Mouse (Mus musculus): Measurements from ENCODE around the gene Tchp. TPM values are rescaled to one million over a fixed set of nuclear protein-coding genes. Genes with fewer than 3 reads are reported as not detected.
A peak's percentile ranks its signal among the peaks of the same experiment; 100 is the strongest.

The Tchp gene
- total and polyA plus RNA-seq, 2 experiments from 2014 or later = 0.50 to 4.4 TPM

- no peak for DNase-seq (ENCODE audit: low spot score)
- no peaks in the 10 kb centered on the region for H3K4me1 ChIP-seq (ENCODE audit: control insufficient read depth, insufficient read depth)
- no peaks in the 10 kb centered on the region for H3K9me3 ChIP-seq (replicated peaks; ENCODE audit: control insufficient read depth, low read length)
- H3K27ac ChIP-seq (ENCODE audit: low read depth) = no peak overlapping the region
- no peak overlapping the region for H3K4me2 ChIP-seq (ENCODE audit: low read depth, low read length)
- ATAC-seq (ENCODE audit: insufficient read depth, low read depth) = no peak
- peaks cover 7% of the 10 kb centered on the region; the same call in 1 of the 2 replicates for H3K36me3 ChIP-seq (replicated peaks; ENCODE audit: control insufficient read depth, insufficient read depth, low read length)
- H3K27me3 ChIP-seq (ENCODE audit: control insufficient read depth, insufficient read depth, low read length) = no peaks in the 10 kb centered on the region
- TF ChIP-seq EP300 (IDR thresholded peaks at IDR 0.05; ENCODE audit: low read depth) (no peak), CTCF (IDR thresholded peaks at IDR 0.05; ENCODE audit: low read depth) (no peak)
- WGBS = 76% methylated on average over 17 of the region's 17 CpGs
- H3K4me3 ChIP-seq (ENCODE audit: low read depth, low read length) = no peak overlapping the region
- no peak overlapping the region for H3K9ac ChIP-seq (replicated peaks; ENCODE audit: low read depth, low read length)
These were observed 27.5 kb upstream of the Tchp start for GRCm38 (mm10) chr5:114679841-114680591.

GRCm38 (mm10) chr5:114680676-114681285, 26.8 kb upstream of the Tchp start:
- Histone ChIP-seq H3K4me2 (ENCODE audit: low read depth, low read length) (no peak overlapping the region), H3K9me3 (replicated peaks; ENCODE audit: control insufficient read depth, low read length) (no peaks in the 10 kb centered on the region), H3K9ac (replicated peaks; ENCODE audit: low read depth, low read length) (no peak overlapping the region), H3K4me3 (ENCODE audit: low read depth, low read length) (no peak overlapping the region), H3K4me1 (ENCODE audit: control insufficient read depth, insufficient read depth) (no peaks in the 10 kb centered on the region), H3K36me3 (replicated peaks; ENCODE audit: control insufficient read depth, insufficient read depth, low read length) (peaks cover 7% of the 10 kb centered on the region; the same call in 1 of the 2 replicates), H3K27me3 (ENCODE audit: control insufficient read depth, insufficient read depth, low read length) (no peaks in the 10 kb centered on the region), H3K27ac (ENCODE audit: low read depth) (no peak overlapping the region; the same call in 1 of the 2 replicates)
- ATAC-seq (ENCODE audit: insufficient read depth, low read depth) = no peak
- 65% methylated on average over 19 of the region's 19 CpGs for WGBS
- TF ChIP-seq CTCF (IDR thresholded peaks at IDR 0.05; ENCODE audit: low read depth) (no peak), EP300 (IDR thresholded peaks at IDR 0.05; ENCODE audit: low read depth) (no peak)
- DNase-seq (ENCODE audit: low spot score) = peak; percentile 18

GRCm38 (mm10) chr5:114681717-114682116, 25.8 kb upstream of the Tchp start:
- Histone ChIP-seq H3K36me3 (replicated peaks; ENCODE audit: control insufficient read depth, insufficient read depth, low read length) (0 out of 2 replicates have a peak, but pooled peaks cover 5% of the 10 kb centered on the region), H3K9ac (replicated peaks; ENCODE audit: low read depth, low read length) (no peak overlapping the region; the same call in 1 of the 2 replicates), H3K4me2 (ENCODE audit: low read depth, low read length) (no peak overlapping the region), H3K4me1 (ENCODE audit: control insufficient read depth, insufficient read depth) (no peaks in the 10 kb centered on the region), H3K27ac (ENCODE audit: low read depth) (no peak overlapping the region), H3K27me3 (ENCODE audit: control insufficient read depth, insufficient read depth, low read length) (no peaks in the 10 kb centered on the region), H3K4me3 (ENCODE audit: low read depth, low read length) (no peak overlapping the region), H3K9me3 (replicated peaks; ENCODE audit: control insufficient read depth, low read length) (no peaks in the 10 kb centered on the region)
- 64% methylated on average over 8 of the region's 8 CpGs for WGBS
- ATAC-seq (ENCODE audit: insufficient read depth, low read depth) (no peak), DNase-seq (ENCODE audit: low spot score) (no peak)
- TF ChIP-seq EP300 (IDR thresholded peaks at IDR 0.05; ENCODE audit: low read depth) (no peak), CTCF (IDR thresholded peaks at IDR 0.05; ENCODE audit: low read depth) (no peak)

GRCm38 (mm10) chr5:114685986-114686385, 21.6 kb upstream of the Tchp start:
- 82% methylated on average over 5 of the region's 5 CpGs for WGBS
- H3K4me3 ChIP-seq (ENCODE audit: low read depth, low read length) = no peak overlapping the region
- no peak for ATAC-seq (ENCODE audit: insufficient read depth, low read depth)

GRCm38 (mm10) chr5:114686726-114687210, 20.8 kb upstream of the Tchp start:
- Histone ChIP-seq H3K9me3 (replicated peaks; ENCODE audit: control insufficient read depth, low read length) (no peaks in the 10 kb centered on the region), H3K27ac (ENCODE audit: low read depth) (no peak overlapping the region), H3K9ac (replicated peaks; ENCODE audit: low read depth, low read length) (no peak overlapping the region), H3K4me2 (ENCODE audit: low read depth, low read length) (no peak overlapping the region), H3K4me1 (ENCODE audit: control insufficient read depth, insufficient read depth) (peaks cover 13% of the 10 kb centered on the region), H3K27me3 (ENCODE audit: control insufficient read depth, insufficient read depth, low read length) (no peaks in the 10 kb centered on the region), H3K36me3 (replicated peaks; ENCODE audit: control insufficient read depth, insufficient read depth, low read length) (no peaks in the 10 kb centered on the region), H3K4me3 (ENCODE audit: low read depth, low read length) (no peak overlapping the region)
- 53% methylated on average over 7 of the region's 7 CpGs for WGBS
- TF ChIP-seq CTCF (IDR thresholded peaks at IDR 0.05; ENCODE audit: low read depth) (no peak), EP300 (IDR thresholded peaks at IDR 0.05; ENCODE audit: low read depth) (no peak)
- ATAC-seq (ENCODE audit: insufficient read depth, low read depth) = no peak
- DNase-seq (ENCODE audit: low spot score) = no peak

More at GRCm38 (mm10) chr5:114685986-114686385, 21.6 kb upstream of the Tchp start:
- Histone ChIP-seq H3K4me1 (ENCODE audit: control insufficient read depth, insufficient read depth) (peaks cover 9% of the 10 kb centered on the region), H3K27me3 (ENCODE audit: control insufficient read depth, insufficient read depth, low read length) (no peaks in the 10 kb centered on the region), H3K9ac (replicated peaks; ENCODE audit: low read depth, low read length) (no peak overlapping the region), H3K36me3 (replicated peaks; ENCODE audit: control insufficient read depth, insufficient read depth, low read length) (no peaks in the 10 kb centered on the region), H3K9me3 (replicated peaks; ENCODE audit: control insufficient read depth, low read length) (no peaks in the 10 kb centered on the region), H3K27ac (ENCODE audit: low read depth) (no peak overlapping the region), H3K4me2 (ENCODE audit: low read depth, low read length) (no peak overlapping the region)
- DNase-seq (ENCODE audit: low spot score) = no peak
- no peak for TF ChIP-seq CTCF (IDR thresholded peaks at IDR 0.05; ENCODE audit: low read depth)
- no peak for TF ChIP-seq EP300 (IDR thresholded peaks at IDR 0.05; ENCODE audit: low read depth)
